1 mouse cellular context compared by ENCODE assay signal in the genomic region with DNA sequence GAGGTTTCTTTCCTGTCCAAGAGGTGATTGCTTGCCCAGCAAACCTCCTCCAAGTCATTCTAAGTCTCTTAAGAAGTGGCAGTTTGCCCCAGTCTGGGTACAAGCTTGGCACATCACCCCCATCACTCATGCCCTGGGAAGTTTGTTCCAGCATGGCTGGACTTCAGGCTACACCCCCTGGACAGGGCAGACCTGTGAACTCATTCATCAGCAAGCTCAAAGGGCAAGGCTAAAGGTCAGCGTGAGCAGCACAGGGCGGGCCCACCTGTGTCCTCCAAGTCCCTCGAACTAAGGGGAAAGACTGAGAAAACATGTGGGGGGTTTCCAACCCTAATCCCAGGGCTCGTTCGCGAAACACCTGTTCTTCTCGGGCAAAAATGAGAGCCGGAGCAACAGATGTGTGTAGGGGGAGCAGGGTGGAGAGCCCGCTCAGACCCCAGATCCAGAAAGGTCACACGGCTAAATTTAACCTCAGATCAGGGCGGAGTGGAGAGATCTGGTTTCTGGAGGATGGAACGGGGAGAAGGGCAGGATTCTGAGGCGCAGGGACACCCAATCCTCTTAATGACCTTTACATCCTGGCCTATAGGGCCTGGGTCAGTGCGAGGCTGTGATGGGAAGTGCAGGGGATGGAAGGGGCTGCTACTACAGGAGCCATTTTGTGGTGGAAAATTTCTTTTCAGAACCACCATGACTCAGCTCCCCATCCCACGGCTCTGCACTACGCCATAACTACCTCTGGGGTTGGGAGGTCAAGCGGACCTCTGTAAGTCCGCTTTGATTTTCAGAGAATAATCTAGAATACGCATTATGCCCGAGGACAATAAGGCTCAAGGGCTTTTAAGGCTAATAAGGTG.
TF ChIP-seq lines count a peak whose summit lies in the region.

No protein-coding gene starts in this region.

TF ChIP-seq in CH12.LX, 34 proteins besides CTCF, POLR2A, EP300 and RAD21:
- TF ChIP-seq TBP (conservative IDR thresholded peaks at IDR 0.05; ENCODE audit: low read depth, low read length) = no peak
- 0 out of 2 replicates have a peak, but pooled peaks have one; percentile 6 for TF ChIP-seq NRF1 (IDR thresholded peaks at IDR 0.05; ENCODE audit: low read depth, low read length)
- no peak for TF ChIP-seq ZNF384 (IDR thresholded peaks at IDR 0.05; ENCODE audit: low read depth, low read length)
- TF ChIP-seq SIN3A (IDR thresholded peaks at IDR 0.05; ENCODE audit: low read length) = peak; percentile 86; the same call in 1 of the 2 replicates
- TF ChIP-seq NELFE (IDR thresholded peaks at IDR 0.05; ENCODE audit: low read depth, low read length) = no peak
- TF ChIP-seq ZMIZ1 (IDR thresholded peaks at IDR 0.05; ENCODE audit: low read depth, low read length) = no peak
- TF ChIP-seq KAT2A (IDR thresholded peaks at IDR 0.05; ENCODE audit: insufficient replicate concordance, low read length) = 0 out of 2 replicates have a peak, but pooled peaks have one; percentile 47
- no peak for TF ChIP-seq SMC3 (IDR thresholded peaks at IDR 0.05; ENCODE audit: low read depth, low read length)
- no peak for TF ChIP-seq JUN (IDR thresholded peaks at IDR 0.05; ENCODE audit: insufficient read depth, low read depth, low read length)
- peak; percentile 89 for TF ChIP-seq CHD1 (IDR thresholded peaks at IDR 0.05; ENCODE audit: low read depth, low read length)
- no peak for TF ChIP-seq TCF12 (IDR thresholded peaks at IDR 0.05; ENCODE audit: low read depth, low read length)
- no peak for TF ChIP-seq ELF1 (IDR thresholded peaks at IDR 0.05; ENCODE audit: low read depth, low read length)
- peak; percentile 25; the same call in 1 of the 2 replicates for TF ChIP-seq POLR2AphosphoS2 (IDR thresholded peaks at IDR 0.05; ENCODE audit: low read depth, low read length)
- 0 out of 2 replicates have a peak, but pooled peaks have one; percentile 7 for TF ChIP-seq JUND (conservative IDR thresholded peaks at IDR 0.05; ENCODE audit: low read depth, low read length)
- TF ChIP-seq MAZ (IDR thresholded peaks at IDR 0.05; ENCODE audit: low read depth, low read length) = no peak
- TF ChIP-seq RCOR1 (conservative IDR thresholded peaks at IDR 0.05; ENCODE audit: low read depth, low read length) = no peak
- no peak for TF ChIP-seq PAX5 (IDR thresholded peaks at IDR 0.05; ENCODE audit: low read length)
- no peak for TF ChIP-seq USF2 (conservative IDR thresholded peaks at IDR 0.05; ENCODE audit: low read depth, low read length)
- TF ChIP-seq IRF4 (IDR thresholded peaks at IDR 0.05; ENCODE audit: low read depth, low read length) = peak; percentile 32; the same call in 1 of the 2 replicates
- TF ChIP-seq MAFK (IDR thresholded peaks at IDR 0.05; ENCODE audit: insufficient replicate concordance, low read length) = peak; percentile 69; the same call in 1 of the 2 replicates
- TF ChIP-seq HCFC1 (IDR thresholded peaks at IDR 0.05; ENCODE audit: low read depth, low read length) = no peak
- TF ChIP-seq MAX (IDR thresholded peaks at IDR 0.05; ENCODE audit: low read length) = no peak; the same call in 1 of the 2 replicates
